Mouse (Mus musculus) stomach, embryonic 16.5 days (tissue): ENCODE data around the gene Mfap1a. TPM values are rescaled to one million over a fixed set of nuclear protein-coding genes. Genes with fewer than 3 reads are reported as not detected.
A peak's percentile ranks its signal among the peaks of the same experiment; 100 is the strongest.
"Not testable (repeated sequence)": the region's sequence is repeated elsewhere in the genome, so short reads cannot be mapped to it uniquely, and the experiment has no call there.

Experiments
- ATAC-seq: fragments of 200-750 bp; cut with Nextera tagmentation; 2 replicates; pipeline ENCODE4 v1.8.0; 2017; ENCODE audit warnings: moderate number of reproducible peaks, moderate TSS enrichment; ENCODE audit not compliant: insufficient read depth, low FRiP score
- H3K27ac ChIP-seq: fragments of 300-500 bp; sonication (generic); 2 replicates; pipeline ENCODE4 v1.5.1; 2014; ENCODE audit warnings: low read length
- H3K27me3 ChIP-seq: fragments of 300-500 bp; sonication (generic); 2 replicates; pipeline ENCODE4 v1.6.1; 2014; ENCODE audit warnings: low read length, control low read depth, mixed read lengths; ENCODE audit not compliant: control insufficient read depth, insufficient read depth
- H3K36me3 ChIP-seq: fragments of 300-500 bp; sonication (generic); 2 replicates; pipeline ENCODE4 v1.6.1; 2014; ENCODE audit warnings: low read length; ENCODE audit not compliant: control insufficient read depth, insufficient read depth
- H3K4me1 ChIP-seq: fragments of 300-500 bp; sonication (generic); 2 replicates; pipeline ENCODE4 v1.6.1; 2014; ENCODE audit warnings: low read length, control low read depth, mixed read lengths; ENCODE audit not compliant: control insufficient read depth, insufficient read depth
- H3K4me2 ChIP-seq: fragments of 300-500 bp; sonication (generic); 2 replicates; pipeline ENCODE4 v1.6.1; 2014; ENCODE audit warnings: low read depth, low read length, mixed read lengths
- H3K4me3 ChIP-seq: fragments of 300-500 bp; sonication (generic); replicated peaks from 2 replicates; pipeline ENCODE4 v1.5.1; 2014; ENCODE audit warnings: mild to moderate bottlenecking, low read length
- H3K9ac ChIP-seq: fragments of 300-500 bp; sonication (generic); 2 replicates; pipeline ENCODE4 v1.6.1; 2014; ENCODE audit warnings: low read length
- H3K9me3 ChIP-seq: fragments of 300-500 bp; sonication (generic); replicated peaks from 2 replicates; pipeline ENCODE4 v1.6.1; 2016; ENCODE audit warnings: low read length, control low read depth; ENCODE audit not compliant: control insufficient read depth
- WGBS: fragments of 180-500 bp; shearing (Covaris S2); extraction: QIAGEN DNeasy Blood & Tissue Kit; methylation state at CpG from one replicate; pipeline ENCODE4 v1.1.7; 2014; 5-methylcytosine and 5-hydroxymethylcytosine counted together
- polyA plus RNA-seq: library from polyadenylated mRNA; unstranded; fragments of >200 nt; fragmentation: Nextera tagmentation; extraction: Ambion mirVana; gene quantifications from 2 replicates; pipeline ENCODE4 v1.2.1, GENCODE M21; 2015

The Mfap1a gene
- polyA plus RNA-seq, 1 experiment from 2014 or later: 28.5 TPM

DNA sequence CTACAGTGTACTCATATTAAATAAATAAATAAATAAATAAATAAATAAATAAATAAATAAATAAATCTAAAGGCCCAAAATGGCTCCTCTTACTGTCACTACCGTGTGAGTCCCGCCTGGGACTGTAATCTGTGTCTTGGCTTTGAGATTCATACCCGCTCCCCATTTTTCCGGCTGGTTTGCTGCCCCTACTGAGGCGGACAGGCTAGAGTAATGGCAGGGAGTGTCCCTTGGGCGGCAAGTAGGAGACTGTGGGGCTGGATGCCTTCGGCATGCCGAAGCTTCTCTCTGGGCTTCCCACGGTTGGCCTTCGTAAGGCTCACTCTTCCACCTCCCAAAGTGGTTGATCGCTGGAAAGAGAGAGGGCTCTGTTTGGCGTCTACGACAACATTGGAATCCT, 25.5 kb downstream of the Mfap1a start:
- not testable (repeated sequence) for H3K9me3 ChIP-seq, H3K27me3 ChIP-seq, H3K4me1 ChIP-seq, H3K4me2 ChIP-seq, ATAC-seq, H3K27ac ChIP-seq, H3K9ac ChIP-seq, H3K36me3 ChIP-seq, H3K4me3 ChIP-seq
- WGBS: 83% methylated on average over 13 of the region's 13 CpGs

DNA sequence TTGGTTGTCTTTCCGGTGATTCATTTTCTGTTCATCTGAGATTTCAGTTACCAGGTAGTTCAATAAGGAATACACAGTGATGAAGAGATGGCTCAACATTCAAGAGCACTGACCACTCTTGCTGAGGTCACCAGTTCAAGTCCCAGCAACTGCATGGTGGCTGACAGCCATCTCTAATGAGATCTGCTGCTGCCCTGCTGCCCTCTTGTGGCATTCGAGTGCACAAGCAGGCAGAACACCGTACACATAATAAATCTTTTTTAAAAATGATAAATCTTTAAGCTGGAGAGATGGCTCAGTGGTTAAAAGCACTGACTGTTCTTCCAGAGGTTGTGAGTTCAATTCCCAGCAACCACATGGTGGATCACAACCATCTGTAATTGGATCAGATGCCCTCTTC, 26.0 kb downstream of the Mfap1a start:
- H3K4me2 ChIP-seq: no peak overlapping the region
- H3K4me1 ChIP-seq: no peaks in the 10 kb centered on the region
- ATAC-seq: no peak
- no peak overlapping the region for H3K4me3 ChIP-seq
- H3K27me3 ChIP-seq: no peaks in the 10 kb centered on the region
- no peaks in the 10 kb centered on the region for H3K9me3 ChIP-seq
- no peak overlapping the region for H3K27ac ChIP-seq
- WGBS: 57% methylated on average over 3 of the region's 3 CpGs
- no peaks in the 10 kb centered on the region for H3K36me3 ChIP-seq
- no peak overlapping the region for H3K9ac ChIP-seq

GRCm38 (mm10) chr2:121477491-121478266, 28.8 kb downstream of the Mfap1a start:
- Histone ChIP-seq H3K27me3 (no peaks in the 10 kb centered on the region), H3K4me2 (no peak overlapping the region), H3K9ac (no peak overlapping the region), H3K4me1 (no peaks in the 10 kb centered on the region), H3K27ac (no peak overlapping the region), H3K36me3 (no peaks in the 10 kb centered on the region), H3K9me3 (no peaks in the 10 kb centered on the region), H3K4me3 (no peak overlapping the region)
- ATAC-seq: no peak
- WGBS: 83% methylated on average over 3 of the region's 3 CpGs

GRCm38 (mm10) chr2:121475306-121475705, 31.2 kb downstream of the Mfap1a start:
- H3K9ac ChIP-seq, ATAC-seq: not testable (repeated sequence)

DNA sequence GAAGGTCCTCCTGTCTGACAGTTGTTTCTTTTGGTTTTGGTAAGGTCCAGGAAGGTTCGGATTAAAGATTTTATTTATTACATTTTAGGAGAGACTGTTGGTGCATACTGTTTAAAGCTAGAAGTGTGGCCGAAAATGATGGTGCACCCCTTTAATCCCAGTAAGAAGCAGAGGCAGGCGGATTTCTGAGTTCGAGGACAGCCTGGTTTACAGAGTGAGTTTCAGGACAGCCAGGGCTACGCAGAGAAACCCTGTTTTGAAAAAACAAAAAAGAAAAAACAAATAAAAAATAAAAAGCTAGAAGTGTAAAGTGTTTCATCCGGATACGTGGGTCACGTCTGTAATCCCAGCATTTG, 32.3 kb downstream of the Mfap1a start:
- Histone ChIP-seq H3K4me3 (peak overlapping the region; percentile 59), H3K4me1 (no peaks in the 10 kb centered on the region), H3K27ac (peak overlapping the region; percentile 24; the same call in 1 of the 2 replicates), H3K27me3 (no peaks in the 10 kb centered on the region), H3K4me2 (peak overlapping the region; percentile 51), H3K9me3 (no peaks in the 10 kb centered on the region), H3K9ac (peak overlapping the region; percentile 57), H3K36me3 (no peaks in the 10 kb centered on the region)
- 28% methylated on average over 8 of the region's 8 CpGs for WGBS
- 0 out of 2 replicates have a peak, but pooled peaks have one; percentile 30 for ATAC-seq

More at GRCm38 (mm10) chr2:121475306-121475705, 31.2 kb downstream of the Mfap1a start:
- not testable (repeated sequence) for H3K4me2 ChIP-seq, H3K9me3 ChIP-seq, H3K27me3 ChIP-seq, H3K27ac ChIP-seq, H3K4me1 ChIP-seq, H3K36me3 ChIP-seq, H3K4me3 ChIP-seq
- 96% methylated on average over 2 of the region's 2 CpGs for WGBS

DNA sequence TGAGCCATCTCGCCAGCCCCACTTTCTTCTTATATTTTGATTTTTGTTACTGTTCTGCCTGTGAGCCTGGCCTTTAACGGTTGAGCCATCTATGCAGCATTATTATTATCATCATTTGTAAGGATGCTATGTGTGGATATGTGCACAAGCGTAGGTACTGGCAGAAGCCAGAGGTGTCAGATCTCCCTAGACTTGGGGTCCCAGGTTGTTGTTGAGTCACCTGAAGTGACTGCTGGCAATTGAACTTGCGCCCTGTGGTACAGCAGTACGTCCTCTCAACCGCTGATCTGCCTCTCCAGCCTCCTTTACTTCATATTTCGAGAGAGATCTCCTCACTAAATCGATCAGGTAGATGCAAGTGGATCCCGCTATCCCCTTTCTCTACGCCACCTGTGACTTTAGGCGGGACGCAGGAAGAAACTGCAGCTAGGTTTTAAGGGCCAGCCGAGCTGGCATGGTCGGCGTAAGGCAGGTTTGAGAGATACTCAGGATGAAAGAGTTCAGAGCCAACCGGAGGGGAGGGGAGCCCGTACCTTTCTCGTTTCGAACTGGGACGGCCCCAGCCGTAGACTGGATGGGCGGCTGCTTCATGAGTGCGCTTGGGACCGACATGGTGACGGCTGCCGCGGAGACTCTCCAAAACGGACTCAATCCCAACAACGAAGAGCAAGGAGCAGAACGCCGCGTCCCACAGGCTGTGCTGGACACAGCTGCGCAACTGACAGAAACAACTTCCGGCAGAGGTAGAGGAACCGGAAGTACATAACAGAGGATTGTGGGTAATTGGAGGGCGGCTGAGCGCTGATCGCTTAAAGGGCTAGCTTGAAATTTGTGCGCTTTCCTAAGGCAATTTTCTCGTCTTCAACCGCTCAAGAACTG, 32.9 kb downstream of the Mfap1a start, which contains the start of gene Mfap1b:
Gene Mfap1b (minus strand): TSS at position 767 of the 879 bp plus-strand sequence.
- H3K4me3 ChIP-seq: peak within 1 kb of the TSS; percentile 59
- peak within 1 kb of the TSS; percentile 66 for H3K4me2 ChIP-seq
- peak within 1 kb of the TSS; percentile 24; the same call in 1 of the 2 replicates for H3K27ac ChIP-seq
- peak within 1 kb of the TSS; percentile 73 for H3K9ac ChIP-seq
- not testable (repeated sequence) for H3K36me3 ChIP-seq, H3K9me3 ChIP-seq, H3K4me1 ChIP-seq, H3K27me3 ChIP-seq
- 5% methylated on average over 39 of the region's 41 CpGs for WGBS
- ATAC-seq: peak; percentile 92

DNA sequence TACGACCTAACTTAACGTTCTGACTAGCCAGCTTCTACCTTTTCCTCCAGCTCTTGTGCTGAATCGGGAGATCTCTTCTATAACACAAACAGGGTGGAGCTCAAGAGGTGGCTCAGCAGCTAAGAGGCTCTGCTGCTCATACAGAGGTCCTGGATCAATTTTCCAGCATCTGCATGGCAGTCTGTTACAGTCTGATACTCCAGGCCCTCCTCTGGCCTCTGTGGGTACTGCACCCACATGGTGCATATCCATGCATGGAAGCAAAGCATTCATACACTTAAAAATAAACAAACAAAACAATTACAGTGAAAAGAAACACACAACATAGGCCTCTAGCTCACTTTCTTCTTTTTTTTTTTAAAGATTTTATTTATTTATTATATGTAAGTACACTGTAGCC, 33.7 kb downstream of the Mfap1a start:
- WGBS: 96% methylated on average over 3 of the region's 3 CpGs
- not testable (repeated sequence) for H3K36me3 ChIP-seq, H3K9ac ChIP-seq, H3K4me3 ChIP-seq, H3K27me3 ChIP-seq, H3K27ac ChIP-seq, H3K4me1 ChIP-seq, H3K9me3 ChIP-seq, H3K4me2 ChIP-seq, ATAC-seq

GRCm38 (mm10) chr2:121468982-121469381, 37.5 kb downstream of the Mfap1a start:
- not testable (repeated sequence) for H3K4me3 ChIP-seq, H3K4me1 ChIP-seq, H3K27ac ChIP-seq, H3K27me3 ChIP-seq, H3K36me3 ChIP-seq, ATAC-seq, H3K9me3 ChIP-seq, H3K4me2 ChIP-seq, H3K9ac ChIP-seq
- 67% methylated on average over 2 of the region's 6 CpGs for WGBS

DNA sequence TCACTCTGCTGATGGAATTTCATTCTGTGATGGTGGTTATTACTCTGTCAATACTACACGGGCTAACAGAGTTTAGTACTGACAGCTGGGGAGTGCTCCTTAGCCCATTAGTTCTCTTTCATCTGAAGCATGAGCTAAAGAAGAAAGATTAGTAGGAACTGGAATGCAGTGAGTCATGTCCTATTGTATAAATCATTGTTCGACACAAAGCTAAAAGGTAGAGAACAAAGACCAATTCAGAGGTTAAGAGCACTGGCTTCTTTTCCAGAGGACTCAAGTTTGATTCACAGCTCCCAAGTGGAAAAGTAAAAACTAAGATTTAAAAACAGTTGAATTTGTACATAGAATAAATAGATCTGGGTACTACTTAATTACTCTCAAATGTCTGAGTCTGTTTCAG, 46.4 kb downstream of the Mfap1a start:
- H3K9me3 ChIP-seq: no peaks in the 10 kb centered on the region
- 37% methylated on average over 2 of the region's 2 CpGs for WGBS
- no peak overlapping the region for H3K27ac ChIP-seq
- H3K4me1 ChIP-seq: peaks cover 11% of the 10 kb centered on the region
- H3K9ac ChIP-seq: no peak overlapping the region
- no peaks in the 10 kb centered on the region for H3K27me3 ChIP-seq
- H3K36me3 ChIP-seq: no peaks in the 10 kb centered on the region
- H3K4me2 ChIP-seq: no peak overlapping the region
- no peak overlapping the region for H3K4me3 ChIP-seq
- no peak for ATAC-seq
